9 mouse cellular contexts compared by ENCODE assay signal in genomic region chr11:18885729-18886325, GRCm38 (mm10).
A peak's percentile ranks its signal among the peaks of the same experiment; 100 is the strongest.
DNase-seq lines count a peak whose midpoint lies in the region; ATAC-seq and TF ChIP-seq lines count a peak whose summit lies in the region.
"Had no signal": no experiment of that assay in that cellular context is flagged by ENCODE, and none has a peak within 500 bp of the region (broad histone marks: within the 10 kb centered on the region; RNA-seq: fewer than 3 reads in every experiment).

No protein-coding gene starts in this region.

- no peak overlapping the region for H3K27ac ChIP-seq in forebrain, embryonic 12.5 days
- no peak overlapping the region for H3K27ac ChIP-seq in forebrain, embryonic 11.5 days (ENCODE audit: low read depth, low read length)
- peak overlapping the region; percentile 85 for H3K27ac ChIP-seq in brown adipose tissue, adult 24 weeks (replicated peaks; ENCODE audit: low read depth, low read length)
- peak overlapping the region; percentile 83 for H3K27ac ChIP-seq in kidney, embryonic 14.5 days (ENCODE audit: low read depth, low read length)
- no peak overlapping the region for H3K27ac ChIP-seq in thymus, adult 2 months (ENCODE audit: control insufficient read depth, insufficient read depth, low read length)
- H3K27ac ChIP-seq: macrophage had no signal

- no peaks in the 10 kb centered on the region for H3K36me3 ChIP-seq in forebrain, embryonic 12.5 days (replicated peaks)
- H3K36me3 ChIP-seq in forebrain, embryonic 11.5 days (ENCODE audit: control insufficient read depth, insufficient read depth, low read length) = no peaks in the 10 kb centered on the region
- peaks cover 13% of the 10 kb centered on the region for H3K36me3 ChIP-seq in kidney, embryonic 14.5 days (ENCODE audit: control insufficient read depth, insufficient read depth, low read length)
- no peaks in the 10 kb centered on the region for H3K36me3 ChIP-seq in thymus, adult 2 months (ENCODE audit: control insufficient read depth, insufficient read depth, low read length)

- DNase-seq in forebrain, embryonic 11.5 days (ENCODE audit: low spot score) = no peak
- DNase-seq in neural tube, embryonic 10.5 days (ENCODE audit: extremely low spot score, low spot score) = peak; percentile 64
- DNase-seq in frontal cortex, adult 2 months (ENCODE audit: extremely low spot score in 1 of 2, low spot score in 1 of 2) = no peak
- DNase-seq in thymus, adult 2 months = no peak
- no peak for DNase-seq in heart, adult 11 months

- peak overlapping the region; percentile 9; the same call in 1 of the 2 replicates for H3K4me2 ChIP-seq in forebrain, embryonic 12.5 days
- no peak overlapping the region for H3K4me2 ChIP-seq in forebrain, embryonic 11.5 days (ENCODE audit: low read depth, low read length, severe bottlenecking)
- peak overlapping the region; percentile 17; the same call in 1 of the 2 replicates for H3K4me2 ChIP-seq in kidney, embryonic 14.5 days (replicated peaks; ENCODE audit: low read depth, low read length)

- H3K27me3 ChIP-seq in forebrain, embryonic 12.5 days = 0 out of 2 replicates have a peak, but pooled peaks cover 28% of the 10 kb centered on the region
- peaks cover under 1% of the 10 kb centered on the region for H3K27me3 ChIP-seq in forebrain, embryonic 11.5 days (ENCODE audit: control insufficient read depth, insufficient read depth, low read length)
- no peaks in the 10 kb centered on the region for H3K27me3 ChIP-seq in kidney, embryonic 14.5 days (ENCODE audit: control insufficient read depth, insufficient read depth, low read length)
- no peaks in the 10 kb centered on the region for H3K27me3 ChIP-seq in thymus, adult 2 months (ENCODE audit: control insufficient read depth, insufficient read depth, low read length)

- TF ChIP-seq CTCF in thymus, adult 2 months (IDR thresholded peaks at IDR 0.05; ENCODE audit: borderline replicate concordance, control insufficient read depth, extremely low read depth, insufficient read depth, low read length, poor library complexity) = no peak

- H3K9me3 ChIP-seq in forebrain, embryonic 12.5 days = no peaks in the 10 kb centered on the region
- H3K9me3 ChIP-seq in forebrain, embryonic 11.5 days (ENCODE audit: control insufficient read depth, low read length) = no peaks in the 10 kb centered on the region
- no peaks in the 10 kb centered on the region for H3K9me3 ChIP-seq in kidney, embryonic 14.5 days (ENCODE audit: control insufficient read depth, low read length)

- no peak overlapping the region for H3K4me3 ChIP-seq in forebrain, embryonic 12.5 days (replicated peaks)
- no peak overlapping the region for H3K4me3 ChIP-seq in forebrain, embryonic 11.5 days (ENCODE audit: low read depth, low read length)
- H3K4me3 ChIP-seq in brown adipose tissue, adult 24 weeks (ENCODE audit: insufficient read depth, low read depth, low read length) = no peak overlapping the region
- H3K4me3 ChIP-seq in kidney, embryonic 14.5 days (ENCODE audit: low read length) = no peak overlapping the region
- H3K4me3 ChIP-seq in thymus, adult 2 months (ENCODE audit: control insufficient read depth, insufficient read depth, low read length) = no peak overlapping the region

- no peak overlapping the region for H3K9ac ChIP-seq in forebrain, embryonic 12.5 days
- no peak overlapping the region for H3K9ac ChIP-seq in forebrain, embryonic 11.5 days (ENCODE audit: low read length)
- no peak overlapping the region for H3K9ac ChIP-seq in kidney, embryonic 14.5 days (ENCODE audit: low read depth, low read length)

- 10% methylated on average over 9 of the region's 9 CpGs for WGBS in forebrain, embryonic 12.5 days
- WGBS in forebrain, embryonic 11.5 days = 5% methylated on average over 9 of the region's 9 CpGs
- 6% methylated on average over 9 of the region's 9 CpGs for WGBS in kidney, embryonic 14.5 days
- WGBS in thymus, adult 2 months = 47% methylated on average over 9 of the region's 9 CpGs

- no peak for TF ChIP-seq POLR2A in thymus, adult 2 months (IDR thresholded peaks at IDR 0.05; ENCODE audit: control insufficient read depth, extremely low read depth, insufficient read depth, low read length, poor library complexity)

- H3K4me1 ChIP-seq in forebrain, embryonic 12.5 days = peaks cover 47% of the 10 kb centered on the region
- H3K4me1 ChIP-seq in forebrain, embryonic 11.5 days (replicated peaks; ENCODE audit: control insufficient read depth, insufficient read depth, low read length) = peaks cover 21% of the 10 kb centered on the region
- H3K4me1 ChIP-seq in brown adipose tissue, adult 24 weeks (ENCODE audit: control insufficient read depth, insufficient read depth, insufficient read length, low read length) = no peaks in the 10 kb centered on the region; the same call in 1 of the 2 replicates
- peaks cover 41% of the 10 kb centered on the region for H3K4me1 ChIP-seq in kidney, embryonic 14.5 days (ENCODE audit: control insufficient read depth, insufficient read depth, low read length)
- no peaks in the 10 kb centered on the region for H3K4me1 ChIP-seq in thymus, adult 2 months (replicated peaks; ENCODE audit: control insufficient read depth, insufficient read depth, low read length)

- no peak for ATAC-seq in forebrain, embryonic 12.5 days (ENCODE audit: low FRiP score)
- no peak for ATAC-seq in forebrain, embryonic 11.5 days (replicated peaks; ENCODE audit: low FRiP score)
- peak; percentile 80 for ATAC-seq in kidney, embryonic 14.5 days (ENCODE audit: low FRiP score, low TSS enrichment)

Comparison
In these comparisons a context has a peak if more than half of its experiments do, and no peak if none do; other contexts are left out.
1. H3K27ac ChIP-seq: peak in brown adipose tissue, adult 24 weeks (single experiment) and kidney, embryonic 14.5 days (single experiment); none in forebrain, embryonic 12.5 days (single experiment), forebrain, embryonic 11.5 days (single experiment) and thymus, adult 2 months (single experiment).